Mouse (Mus musculus) layer of hippocampus, adult 18-20 months (tissue): ENCODE results near the gene Olfr798. TPM values are rescaled to one million over a fixed set of nuclear protein-coding genes. Genes with fewer than 3 reads are reported as not detected.

Source experiments
- DNase-seq, 2 experiments: peaks; one replicate each; pipeline ENCODE4 v3.0.0; 2022; ENCODE audit warnings: low spot score in 2 of 2
- long read RNA-seq: library from polyadenylated mRNA; stranded (forward); transcript quantifications from one replicate; pipeline ENCODE4 v2.0.0, GENCODE M21; 2021
- microRNA-seq, 2 experiments: library from miRNA; unstranded; fragments of <30 nt; microRNA quantifications; one replicate each; pipeline ENCODE4 v1.2.0; 2021
- total RNA-seq, 2 experiments: library from RNA; stranded (reverse); gene quantifications; 2 replicates each; pipeline ENCODE4 v1.2.3; 2021

Olfr798 gene
- not detected for total RNA-seq
- long read RNA-seq: 0 reads

DNA sequence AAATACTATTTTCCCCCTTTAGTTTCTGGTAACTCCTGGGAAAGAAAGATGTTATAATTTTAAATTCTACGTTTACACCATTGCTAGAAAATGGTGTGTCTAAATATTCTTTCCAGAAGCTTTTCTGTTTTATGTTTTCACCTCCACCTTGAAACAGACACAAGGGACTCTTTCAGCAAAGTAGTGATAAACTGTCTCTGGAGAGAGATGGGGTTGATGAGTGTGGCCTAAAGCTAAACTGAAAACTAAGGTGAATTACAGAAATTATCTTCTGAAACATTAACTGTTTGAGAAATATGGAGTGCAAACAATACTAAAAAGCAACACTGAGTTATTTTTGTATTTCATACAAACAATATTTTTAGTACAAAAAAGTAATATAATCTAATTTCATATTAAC is at the start of gene Olfr798:
Olfr798 (minus strand) TSS at position 101 of the 400 bp plus-strand sequence.
- DNase-seq: no peak

DNA sequence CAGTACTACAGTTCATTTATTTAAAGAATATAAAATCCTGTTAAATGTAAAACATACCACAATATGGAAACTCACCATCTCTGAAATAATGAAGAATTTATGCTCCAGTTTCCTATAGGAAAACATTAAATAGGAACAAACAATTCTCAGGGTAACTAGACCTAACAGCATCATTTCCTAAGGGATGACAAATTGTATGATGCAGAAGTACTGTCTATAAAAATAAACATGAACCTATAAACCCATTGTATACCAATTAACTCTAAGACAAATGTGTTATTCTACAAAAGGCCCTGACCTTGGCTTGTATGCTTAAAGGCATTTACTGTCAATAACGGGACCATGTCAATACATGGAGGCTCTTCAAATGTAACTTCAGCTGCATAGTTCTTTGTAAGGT is 46.0 kb upstream of the Olfr798 start, which contains the start of gene Olfr801:
Olfr801 (minus strand) TSS at position 101 of the 400 bp plus-strand sequence.
- no peak for DNase-seq

DNA sequence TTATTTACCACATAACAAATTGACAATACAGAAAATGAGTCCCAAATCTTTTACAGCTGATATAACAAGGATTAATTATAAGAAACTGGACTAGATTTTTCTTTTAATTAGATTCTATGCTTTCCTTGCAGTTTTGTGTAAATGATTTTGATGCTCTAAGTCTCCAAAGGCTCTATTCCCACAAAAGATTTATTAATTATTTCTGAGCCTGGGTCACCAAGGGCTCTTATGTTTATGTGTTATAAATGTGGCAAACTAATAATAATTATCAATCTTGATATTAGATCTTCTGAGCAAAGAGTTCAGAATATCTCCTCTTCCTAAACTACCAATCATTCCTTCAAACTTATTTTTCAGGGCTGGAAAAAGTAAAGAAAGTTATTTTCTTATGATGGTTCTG is 29.7 kb upstream of the Olfr798 start, which contains the start of gene Olfr800:
Olfr800 (plus strand) TSS at position 301 of the 400 bp plus-strand sequence.
- DNase-seq: no peak

DNA sequence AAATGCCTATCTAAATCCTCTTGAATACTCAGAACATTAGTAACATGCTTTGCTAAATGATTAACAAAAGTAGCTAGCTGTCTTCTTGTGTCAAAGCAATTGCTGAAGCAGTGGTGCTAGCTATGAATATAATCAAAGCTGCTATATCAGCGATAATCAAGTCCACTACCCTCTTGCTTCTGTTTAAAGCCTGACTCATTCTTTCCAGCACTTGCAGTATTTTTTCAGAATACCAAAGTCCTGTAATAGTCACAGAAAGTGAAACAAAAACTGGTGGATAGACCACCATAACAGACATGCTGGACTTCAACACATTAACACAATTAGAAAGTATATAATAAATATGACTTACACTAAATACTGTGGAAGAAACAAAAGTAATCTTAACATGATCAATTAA is 24.0 kb upstream of the Olfr798 start:
- DNase-seq: no peak

DNA sequence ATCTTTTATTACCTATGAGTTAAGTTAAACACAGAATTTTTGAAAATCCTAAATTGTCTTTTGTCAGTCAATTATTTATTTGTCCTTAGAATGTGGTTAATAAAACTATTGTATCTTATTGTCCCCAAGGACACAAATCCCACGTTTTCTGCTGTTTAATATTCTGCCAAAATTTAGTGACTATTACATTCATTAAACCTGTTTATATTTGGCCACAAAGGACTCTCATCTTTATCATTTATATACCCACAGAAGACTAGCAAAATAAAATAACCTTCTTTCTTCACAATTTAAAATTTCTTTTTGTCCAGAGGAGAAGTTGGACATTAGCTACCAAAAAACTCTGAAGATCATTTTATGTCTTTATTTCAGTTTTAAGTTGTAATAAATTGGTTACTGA is 9.4 kb upstream of the Olfr798 start, which contains the start of gene Olfr799:
Olfr799 (plus strand) TSS at position 301 of the 400 bp plus-strand sequence.
- no peak for DNase-seq

DNA sequence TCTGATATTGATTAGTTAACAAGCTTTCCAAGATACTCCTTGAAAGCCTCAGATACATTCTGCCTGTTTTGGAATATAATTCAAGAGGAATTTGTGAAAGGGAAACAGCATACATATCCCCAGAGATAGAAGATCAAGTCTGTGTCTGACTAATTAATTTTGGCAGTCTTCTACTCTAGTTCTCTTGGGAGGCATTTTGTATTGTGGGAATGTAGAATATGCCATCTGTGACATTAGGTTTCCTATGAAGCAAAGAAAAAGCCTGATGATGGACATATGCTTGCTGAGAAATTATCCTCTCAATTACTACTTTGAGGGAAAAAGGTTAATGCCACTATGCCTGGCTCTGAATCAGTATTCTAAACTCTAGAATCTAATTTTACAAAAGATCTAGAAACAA is 4.5 kb downstream of the Olfr798 start:
- DNase-seq: no peak

DNA sequence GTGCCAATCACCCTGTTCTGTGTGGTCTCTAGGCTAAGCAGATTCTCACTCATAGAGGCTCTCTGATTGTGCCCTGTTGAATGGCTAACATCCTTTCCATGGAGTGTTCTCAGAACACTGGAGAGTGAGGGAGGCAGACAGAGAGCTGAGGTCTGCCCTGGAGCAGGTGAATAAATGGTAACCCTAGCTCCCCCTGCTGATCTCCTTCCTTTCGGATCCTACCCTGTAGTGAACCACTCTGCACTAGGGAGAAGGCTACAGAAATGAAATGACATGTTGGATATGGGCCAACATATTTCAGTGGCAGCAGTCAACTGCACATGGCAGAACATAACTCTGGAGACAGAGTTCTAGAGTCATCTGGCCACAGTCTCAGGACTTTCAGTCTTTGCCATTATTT is 6.0 kb downstream of the Olfr798 start:
- no peak for DNase-seq

DNA sequence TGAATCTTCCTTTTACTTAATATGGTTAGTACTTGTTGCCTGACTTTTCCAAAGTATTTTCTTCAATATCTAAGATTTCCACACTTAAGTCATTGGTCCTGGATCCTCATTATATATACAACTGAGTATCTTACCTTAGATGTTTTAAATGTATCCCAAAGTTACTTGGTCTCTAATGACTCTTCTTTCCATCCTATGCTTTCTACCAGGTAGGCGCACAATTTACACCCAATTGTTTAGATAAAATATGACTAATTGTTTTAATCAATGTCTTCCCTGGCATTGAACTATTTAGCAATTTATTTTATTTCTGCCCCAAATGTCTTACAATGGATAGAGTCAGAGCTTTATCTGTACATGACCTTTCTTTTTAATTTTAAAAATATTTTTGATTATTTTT is 15.3 kb downstream of the Olfr798 start, which contains the start of gene Olfr796:
Olfr796 (minus strand) TSS at position 101 of the 400 bp plus-strand sequence.
- DNase-seq: no peak

DNA sequence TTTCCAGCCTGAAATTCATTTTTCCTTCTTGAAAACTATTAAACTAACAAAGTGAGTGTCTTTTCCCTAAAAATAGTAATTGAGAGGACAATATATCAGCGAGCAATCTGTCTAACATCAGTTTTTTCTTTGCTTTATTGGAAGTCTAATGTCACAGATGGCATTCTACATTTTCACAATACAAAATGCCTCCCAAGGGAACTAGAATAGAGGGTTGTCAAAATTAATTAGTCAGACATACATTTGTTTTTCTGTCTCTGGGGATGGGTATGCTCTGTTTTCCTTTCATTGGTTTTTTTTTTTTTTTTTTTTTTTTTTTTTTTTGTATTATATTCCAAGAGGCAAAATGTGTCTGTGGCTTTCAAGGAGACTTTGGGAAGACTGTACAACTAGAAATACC is 50.7 kb downstream of the Olfr798 start:
- DNase-seq: no peak

Small RNAs within 50 kb of the gene (microRNA-seq; reads per million reads assigned to microRNA genes)
- gene Gm23252: 0 reads per million in 2 experiments

Other genes starting within 250 kb of the Olfr798 start
- gene Olfr784, start 243.9 kb downstream of the Olfr798 start, total RNA-seq: under 1 TPM; 0.10 to 0.22 TPM
- gene Olfr785, start 222.5 kb downstream of the Olfr798 start, total RNA-seq: not detected
- gene Olfr786, start 200.6 kb downstream of the Olfr798 start, total RNA-seq: not detected
- not detected for gene Olfr787, start 166.1 kb downstream of the Olfr798 start, total RNA-seq
- not detected for gene Olfr788, start 156.9 kb downstream of the Olfr798 start, total RNA-seq
- not detected for gene Olfr789, start 143.2 kb downstream of the Olfr798 start, total RNA-seq
- gene Olfr790, start 129.4 kb downstream of the Olfr798 start, total RNA-seq: not detected
- gene Olfr791, start 106.1 kb downstream of the Olfr798 start, total RNA-seq: not detected
- gene Olfr792, start 88.8 kb downstream of the Olfr798 start, total RNA-seq: not detected
- not detected for gene Olfr794, start 60.3 kb downstream of the Olfr798 start, total RNA-seq
- not detected for gene Olfr796, start 15.4 kb downstream of the Olfr798 start, total RNA-seq
- gene Olfr799, start 9.6 kb upstream of the Olfr798 start, total RNA-seq: not detected
- gene Olfr800, start 29.8 kb upstream of the Olfr798 start, total RNA-seq: not detected
- gene Olfr801, start 45.9 kb upstream of the Olfr798 start, total RNA-seq: not detected
- gene Olfr802, start 60.2 kb upstream of the Olfr798 start, total RNA-seq: not detected
- gene Olfr803, start 66.4 kb upstream of the Olfr798 start, total RNA-seq: not detected
- gene Olfr804, start 75.3 kb upstream of the Olfr798 start, total RNA-seq: not detected
- not detected for gene Olfr805, start 101.4 kb upstream of the Olfr798 start, total RNA-seq
- not detected for gene Olfr806, start 114.0 kb upstream of the Olfr798 start, total RNA-seq
- not detected for gene Olfr807, start 129.9 kb upstream of the Olfr798 start, total RNA-seq
- not detected for gene Olfr808, start 137.5 kb upstream of the Olfr798 start, total RNA-seq
- not detected for gene Olfr809, start 146.7 kb upstream of the Olfr798 start, total RNA-seq
- gene Olfr810, start 167.0 kb upstream of the Olfr798 start, total RNA-seq: not detected
- gene Olfr811, start 176.5 kb upstream of the Olfr798 start, total RNA-seq: not detected
- not detected for gene Olfr812, start 218.2 kb upstream of the Olfr798 start, total RNA-seq
- gene Olfr813, start 227.4 kb upstream of the Olfr798 start, total RNA-seq: not detected